Mouse (Mus musculus): Measurements from ENCODE around the gene Shisa4. TPM values are rescaled to one million over a fixed set of nuclear protein-coding genes. Genes with fewer than 3 reads are reported as not detected.
"Not testable (repeated sequence)": the region's sequence is repeated elsewhere in the genome, so short reads cannot be mapped to it uniquely, and the experiment has no call there.

Gene Shisa4
- 100 to 1,000 TPM; 188 to 196 TPM for total RNA-seq (2021)

DNA sequence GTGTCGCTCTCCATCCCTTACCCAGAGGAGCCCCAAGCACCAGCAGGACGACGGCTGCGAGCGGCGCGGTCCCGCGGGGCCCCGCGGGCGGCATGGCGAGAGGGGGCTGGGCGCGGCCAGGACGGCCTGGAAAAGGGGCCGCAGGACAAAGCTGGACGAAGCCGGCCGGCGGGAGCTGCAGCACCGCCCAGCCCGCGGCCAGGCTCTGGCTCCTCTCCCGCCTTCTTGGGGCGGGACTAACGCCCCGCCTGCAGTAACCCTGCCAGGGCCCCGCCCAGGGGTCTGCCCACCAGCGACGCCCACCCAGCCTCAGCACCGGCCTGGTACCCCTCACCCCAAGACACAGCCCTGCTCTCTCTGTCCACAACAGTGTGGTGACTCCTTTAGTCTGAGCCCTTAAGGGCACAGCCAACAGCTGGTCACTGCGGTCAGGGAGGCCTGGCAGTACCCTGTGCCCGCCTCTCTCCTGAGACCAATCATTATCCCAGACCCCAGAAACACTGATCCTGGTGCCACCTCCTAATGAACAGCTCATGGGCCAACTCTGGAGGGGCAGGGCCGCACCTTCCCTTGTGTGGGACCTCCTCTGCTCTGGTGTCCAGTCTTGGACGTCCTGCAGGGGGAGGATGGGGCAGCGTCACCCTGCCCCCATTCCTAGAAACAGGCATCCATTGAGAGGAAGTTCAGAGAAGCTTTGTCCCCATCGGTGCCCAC, at the start of gene Shisa4:
Shisa4 (minus strand) TSS at position 370 of the 714 bp plus-strand sequence.
- intact Hi-C loops (cut with DNase I), result loop anchor here (5.0 kb wide), 1 partner anchor 223 kb away; no protein-coding TSS in a partner anchor
- peak; percentile 81 to 85 for DNase-seq (ENCODE audit: low spot score in 2 of 2)

DNA sequence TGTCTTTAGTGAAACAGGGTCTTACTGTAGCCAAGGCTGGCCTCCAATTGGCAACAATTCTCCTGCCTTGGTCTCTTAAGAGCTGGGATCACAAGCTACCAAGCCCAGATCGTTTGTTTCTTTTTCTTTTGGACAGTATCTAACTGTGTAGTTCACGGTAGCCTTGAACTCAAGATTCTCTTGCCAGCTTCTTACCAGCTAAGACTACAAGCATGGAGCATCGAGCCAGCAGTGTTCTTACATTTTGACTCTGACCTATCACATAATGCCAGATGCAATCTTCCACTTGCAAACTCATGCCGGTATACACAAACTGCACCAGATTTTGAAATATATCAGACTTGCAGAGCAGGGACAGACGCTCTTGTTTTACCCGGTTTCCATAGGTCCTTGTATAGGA, 47.7 kb upstream of the Shisa4 start:
- intact Hi-C loops (cut with DNase I), result loop anchor here (5.0 kb wide), 1 partner anchor 35 kb away; no protein-coding TSS in a partner anchor

DNA sequence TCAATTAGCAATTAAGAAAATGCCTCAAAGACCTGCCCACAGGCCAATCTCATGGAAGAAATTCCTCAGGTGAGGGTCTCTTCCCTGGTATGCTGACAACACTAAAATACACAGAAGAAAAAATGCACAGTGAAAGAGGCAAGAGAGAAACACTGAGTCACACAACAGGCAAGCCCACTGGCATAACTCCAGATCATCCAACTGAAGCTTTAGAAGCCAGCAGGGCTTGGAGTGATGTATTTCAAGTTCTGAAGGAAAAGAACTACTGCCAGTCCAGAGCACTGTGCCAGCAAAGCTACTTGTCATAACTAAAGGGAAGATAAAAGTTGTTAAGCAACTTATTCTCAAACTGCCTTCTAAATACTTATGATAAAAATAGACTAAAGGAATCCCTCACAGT, 39.0 kb upstream of the Shisa4 start:
- intact Hi-C loops (cut with DNase I), result no loop called here
- DNase-seq (ENCODE audit: low spot score in 2 of 2), result peak in 1 of 2 experiments; percentile 81

More for the DNA sequence above, 47.7 kb upstream of the Shisa4 start:
- DNase-seq (ENCODE audit: low spot score in 2 of 2), result no peak

DNA sequence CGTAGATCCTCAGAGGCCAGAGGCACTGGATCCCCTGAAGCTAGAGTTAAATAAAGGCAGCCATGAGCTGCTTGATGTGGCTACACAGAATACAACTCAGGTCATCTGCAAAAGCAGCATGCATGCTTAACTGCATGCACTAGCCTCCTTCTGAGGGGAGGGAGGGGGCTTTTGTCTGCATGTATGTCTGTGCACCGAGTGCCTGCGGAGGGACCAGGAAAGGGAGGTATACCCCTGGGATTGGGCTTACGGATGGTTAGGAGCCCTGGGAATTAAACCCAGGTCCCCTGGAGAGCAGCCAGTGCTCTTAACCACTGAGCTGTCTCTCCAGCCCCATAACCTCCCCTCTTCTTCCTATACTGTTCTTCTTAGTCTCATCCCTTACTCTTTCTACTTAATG, 37.1 kb upstream of the Shisa4 start:
- intact Hi-C loops (cut with DNase I), result no loop called here
- no peak for DNase-seq (ENCODE audit: low spot score in 2 of 2)

DNA sequence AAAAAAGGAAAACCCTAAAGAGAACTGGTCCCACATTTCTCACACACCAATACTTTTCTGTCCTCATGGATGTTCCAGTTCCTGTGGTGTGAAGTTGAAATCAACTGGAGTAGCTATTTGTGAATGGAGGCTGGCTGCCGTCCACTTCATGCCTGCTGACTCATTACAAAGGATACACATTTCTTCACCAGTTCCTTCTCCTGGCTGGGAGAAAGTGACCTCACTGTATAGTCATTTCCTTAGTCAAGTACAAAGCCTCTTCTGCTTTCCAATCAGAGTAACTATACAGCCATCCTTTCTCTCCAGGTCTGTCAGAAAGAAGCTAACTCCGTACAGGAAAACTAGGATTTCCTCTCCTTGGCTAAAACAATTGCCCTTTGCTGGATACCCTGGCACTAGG, 35.9 kb upstream of the Shisa4 start:
- DNase-seq (ENCODE audit: low spot score in 2 of 2), result peak; percentile 18 to 85
- intact Hi-C loops (cut with DNase I), result no loop called here

DNA sequence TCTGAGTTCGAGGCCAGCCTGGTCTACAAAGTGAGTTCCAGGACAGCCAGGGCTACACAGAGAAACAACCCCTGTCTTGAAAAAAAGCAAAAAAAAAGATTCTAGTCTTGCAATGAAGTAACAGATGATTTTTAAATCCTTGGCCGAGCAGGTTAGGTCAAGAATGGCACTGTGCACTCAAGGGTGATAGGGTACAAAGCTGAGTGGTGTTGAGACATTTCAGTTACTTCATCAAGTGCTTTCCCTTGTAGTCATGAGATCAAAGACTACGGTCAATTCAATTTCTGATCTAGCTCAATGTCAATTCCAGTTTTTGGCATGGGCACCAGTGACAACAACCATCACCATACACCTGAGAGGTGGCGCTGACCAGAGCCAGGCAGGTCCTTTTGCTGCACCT, 33.9 kb upstream of the Shisa4 start:
- intact Hi-C loops (cut with DNase I), result no loop called here

DNA sequence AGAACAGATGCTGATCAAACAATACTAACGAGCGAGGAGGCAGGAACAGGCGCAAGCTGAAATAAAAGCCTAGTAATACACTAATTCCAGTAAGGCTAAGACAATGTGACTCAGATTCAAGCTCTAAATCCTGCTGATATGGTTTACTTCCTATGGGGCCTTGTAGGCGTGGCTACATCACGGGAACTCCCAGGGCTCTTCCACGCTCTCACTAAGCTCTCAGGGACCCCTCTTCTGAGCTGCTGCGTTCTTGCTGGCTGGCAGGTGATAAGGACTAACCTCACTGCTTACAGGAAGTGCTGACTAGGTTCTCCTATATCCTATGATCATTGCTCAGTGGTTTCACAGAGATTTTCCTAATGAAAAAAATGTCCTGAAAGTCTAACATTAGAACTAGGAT, 30.3 kb upstream of the Shisa4 start:
- intact Hi-C loops (cut with DNase I), result no loop called here
- no peak for DNase-seq (ENCODE audit: low spot score in 2 of 2)

More for the DNA sequence above, 33.9 kb upstream of the Shisa4 start:
- DNase-seq (ENCODE audit: low spot score in 2 of 2), result no peak

DNA sequence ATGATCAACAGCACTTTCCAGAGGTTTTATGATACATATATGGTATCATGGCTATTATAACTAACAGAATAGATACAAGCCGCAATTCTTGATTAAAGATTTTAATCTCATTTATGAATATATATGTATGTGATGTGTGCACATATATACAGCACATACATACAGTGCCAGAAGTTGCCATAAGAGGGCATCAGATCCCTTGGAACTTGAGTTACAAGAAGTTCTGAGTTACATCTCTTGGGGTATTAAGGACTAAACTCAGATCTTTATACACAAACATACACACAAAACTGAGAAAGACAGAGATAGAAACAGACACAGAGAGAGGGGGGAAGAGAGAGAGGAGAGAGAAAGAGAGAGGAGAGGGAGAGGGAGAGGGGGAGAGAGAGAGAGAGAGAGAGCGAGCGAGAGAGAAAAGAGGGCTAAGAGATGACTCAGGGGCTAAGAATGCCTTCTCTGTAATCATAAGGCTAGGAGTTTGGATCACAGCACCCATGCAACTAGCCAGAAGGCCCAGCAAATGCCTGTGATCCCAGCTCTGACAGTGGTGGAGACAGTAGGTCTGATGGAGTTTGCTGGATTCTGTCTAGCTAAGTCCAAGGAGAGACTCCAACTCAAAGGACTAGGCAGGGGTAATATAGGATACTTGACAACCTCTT, 26.5 kb upstream of the Shisa4 start:
- intact Hi-C loops (cut with DNase I), result no loop called here

DNA sequence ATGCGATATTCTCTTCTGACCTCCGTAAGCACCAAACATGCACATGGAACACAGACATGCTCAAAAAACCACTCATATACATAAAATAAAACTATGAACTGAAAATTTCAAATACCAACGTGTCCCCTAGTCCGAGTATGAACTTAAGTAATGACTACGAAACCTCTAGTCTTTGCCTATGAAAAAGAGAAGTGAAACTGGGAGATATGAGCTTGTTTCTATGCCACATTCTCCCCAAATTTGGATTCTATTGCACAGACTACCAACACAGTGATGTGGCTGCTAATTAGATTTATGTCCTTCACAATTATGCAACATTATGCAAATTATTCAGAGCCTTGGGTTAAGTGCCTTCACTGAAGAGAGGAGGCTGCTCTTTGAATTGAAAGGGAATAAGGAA, 24.4 kb upstream of the Shisa4 start:
- no peak for DNase-seq (ENCODE audit: low spot score in 2 of 2)
- intact Hi-C loops (cut with DNase I), result no loop called here

More for the DNA sequence above, 26.5 kb upstream of the Shisa4 start:
- DNase-seq (ENCODE audit: low spot score in 2 of 2), result no peak

DNA sequence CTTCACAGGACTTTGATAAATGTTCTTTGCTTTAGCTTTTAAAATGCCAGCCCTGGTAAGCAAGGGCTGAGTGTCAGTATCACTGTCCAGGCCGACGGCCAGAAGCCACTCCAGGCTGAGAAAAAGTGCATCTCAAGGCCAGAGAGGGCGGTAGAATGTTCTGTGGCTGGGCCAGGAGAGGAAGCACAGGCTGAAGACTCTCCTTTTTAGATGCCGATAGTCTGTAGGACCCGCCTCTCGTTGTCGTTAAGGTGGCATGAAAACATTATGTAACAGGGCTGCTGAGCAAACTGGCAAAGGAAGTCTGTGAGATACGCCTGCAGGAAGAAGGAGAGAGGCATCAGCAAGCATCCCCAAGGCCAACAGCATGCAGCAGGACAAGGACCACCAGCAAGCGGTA, 10.1 kb upstream of the Shisa4 start:
- peak; percentile 66 to 80 for DNase-seq (ENCODE audit: low spot score in 2 of 2)

DNA sequence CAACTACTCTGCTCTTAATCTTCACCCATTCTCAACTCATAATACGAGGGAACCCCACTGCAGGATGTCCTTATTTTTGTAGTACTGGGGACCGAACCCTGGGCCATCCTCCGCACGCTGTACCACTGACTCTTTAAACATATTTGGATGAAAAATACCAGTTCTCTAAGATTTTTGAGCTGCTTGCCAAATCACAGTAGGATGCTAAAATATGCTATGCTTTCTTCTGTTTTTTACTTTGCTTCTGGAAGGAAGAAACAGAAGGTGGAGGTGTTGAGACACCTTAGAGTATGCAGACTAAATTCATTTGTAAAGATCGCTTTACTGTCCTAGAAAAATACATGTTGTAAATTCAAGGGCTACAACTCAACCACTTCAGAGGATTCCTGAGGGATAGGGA, 9.1 kb upstream of the Shisa4 start:
- DNase-seq (ENCODE audit: low spot score in 2 of 2), result peak in 1 of 2 experiments; percentile 67
- intact Hi-C loops (cut with DNase I), result no loop called here

More for the DNA sequence above, 10.1 kb upstream of the Shisa4 start:
- intact Hi-C loops (cut with DNase I), result loop anchor here (5.0 kb wide), 1 partner anchor 37 kb away; no protein-coding TSS in a partner anchor

DNA sequence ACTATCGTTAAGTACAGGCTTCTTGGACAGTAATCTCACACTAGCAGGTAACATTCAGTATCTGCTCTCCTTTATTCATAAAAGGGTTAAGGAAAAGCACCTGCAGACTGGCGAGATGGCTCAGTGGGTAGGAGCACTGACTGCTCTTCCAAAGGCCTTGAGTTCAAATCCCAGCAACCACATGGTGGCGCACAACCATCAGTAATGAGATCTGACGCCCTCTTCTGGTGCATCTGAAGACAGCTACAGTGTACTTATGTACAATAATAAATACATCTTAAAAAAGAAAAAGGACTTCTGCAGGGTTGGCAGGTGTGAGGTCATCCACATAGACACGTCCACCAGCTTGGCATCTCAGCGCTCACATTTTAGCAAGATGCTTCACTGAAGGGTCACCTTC, 6.5 kb upstream of the Shisa4 start:
- peak in 1 of 2 experiments; percentile 57 for DNase-seq (ENCODE audit: low spot score in 2 of 2)
- intact Hi-C loops (cut with DNase I), result not testable (repeated sequence)

DNA sequence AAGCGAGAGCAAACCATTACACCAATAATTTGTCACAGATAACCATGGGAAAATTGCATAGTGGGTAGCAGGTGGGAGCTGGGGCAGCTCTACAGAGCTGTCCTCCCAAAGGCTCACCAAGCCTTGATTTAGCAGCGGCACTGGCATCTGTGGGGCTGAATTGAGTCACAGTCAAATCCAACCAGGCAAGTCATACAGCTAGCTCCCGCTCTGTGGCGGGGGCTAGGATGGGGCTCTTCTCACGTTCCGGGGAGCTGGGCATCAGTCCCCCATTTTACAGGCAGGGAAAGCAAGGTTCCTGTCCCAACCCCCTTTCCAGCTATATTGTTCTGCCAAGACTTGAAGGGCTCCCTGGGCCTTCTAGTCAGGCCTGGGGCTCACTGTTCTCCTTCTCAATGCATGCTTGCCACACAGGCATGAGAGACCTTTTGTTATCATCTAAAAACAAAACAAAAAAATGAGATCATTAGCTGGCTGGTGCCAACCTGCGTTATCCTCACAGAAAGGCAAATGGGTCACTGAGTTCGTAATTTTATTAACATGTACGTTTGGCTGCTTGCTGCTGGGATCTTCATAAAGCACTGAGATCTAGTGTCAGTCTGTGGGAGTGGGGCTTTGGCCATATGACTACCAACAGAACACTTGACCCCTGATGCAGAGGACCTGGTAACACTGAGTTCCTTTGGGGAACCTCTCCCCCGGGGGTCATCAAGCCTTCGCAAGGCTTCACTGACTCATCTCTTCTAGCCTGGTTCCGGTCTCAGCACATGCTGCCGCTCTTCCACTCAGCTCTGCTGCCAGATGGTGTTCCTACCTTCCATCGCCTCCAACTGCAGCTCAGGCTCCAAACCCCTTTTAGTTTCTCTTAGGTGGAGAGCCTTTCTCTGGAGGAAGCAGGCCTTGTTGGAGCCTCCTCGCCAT, 5.3 kb upstream of the Shisa4 start:
- DNase-seq (ENCODE audit: low spot score in 2 of 2), result peak; percentile 68 to 96
- intact Hi-C loops (cut with DNase I), result no loop called here

DNA sequence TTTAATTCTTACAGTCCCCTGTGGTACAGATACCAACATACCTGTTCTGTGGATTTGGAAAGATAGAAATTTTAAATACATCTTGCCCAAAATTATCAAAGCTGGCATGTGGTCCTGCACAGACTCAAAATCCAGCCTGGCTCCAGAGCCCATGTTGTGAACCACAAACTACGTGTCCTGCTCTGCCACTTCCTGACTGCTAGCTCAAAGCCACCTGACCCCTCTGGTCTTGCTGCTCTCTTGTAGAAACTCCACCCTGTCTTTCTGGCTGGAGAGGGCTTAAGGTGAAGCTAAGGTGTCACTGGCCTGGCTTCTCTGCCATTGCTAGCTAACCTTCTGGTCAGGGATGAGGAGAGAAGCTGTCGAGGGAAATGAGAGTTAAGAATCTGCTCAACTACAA, 4.0 kb upstream of the Shisa4 start:
- DNase-seq (ENCODE audit: low spot score in 2 of 2), result no peak
- intact Hi-C loops (cut with DNase I), result no loop called here

DNA sequence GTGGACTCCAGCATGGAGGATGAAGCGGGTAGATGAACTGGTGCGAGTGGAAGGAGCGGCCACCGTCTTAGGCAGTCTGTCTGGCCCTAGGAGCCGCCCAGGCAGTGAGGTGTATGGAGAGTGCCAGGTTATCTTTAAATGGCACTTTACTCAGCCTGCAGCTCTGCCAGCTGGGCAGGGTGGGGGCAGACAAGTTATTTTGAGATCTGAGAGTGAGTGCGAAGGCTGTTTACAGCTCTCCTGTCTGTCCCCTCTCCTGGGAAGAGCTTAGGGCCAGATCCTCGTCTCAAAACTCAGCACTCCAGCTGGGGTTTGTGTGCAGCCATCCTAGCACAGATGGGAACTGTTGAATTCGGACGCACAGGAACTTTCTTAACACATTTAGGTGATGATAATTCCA, 3.5 kb upstream of the Shisa4 start:
- intact Hi-C loops (cut with DNase I), result no loop called here
- peak; percentile 52 to 93 for DNase-seq (ENCODE audit: low spot score in 2 of 2)

DNA sequence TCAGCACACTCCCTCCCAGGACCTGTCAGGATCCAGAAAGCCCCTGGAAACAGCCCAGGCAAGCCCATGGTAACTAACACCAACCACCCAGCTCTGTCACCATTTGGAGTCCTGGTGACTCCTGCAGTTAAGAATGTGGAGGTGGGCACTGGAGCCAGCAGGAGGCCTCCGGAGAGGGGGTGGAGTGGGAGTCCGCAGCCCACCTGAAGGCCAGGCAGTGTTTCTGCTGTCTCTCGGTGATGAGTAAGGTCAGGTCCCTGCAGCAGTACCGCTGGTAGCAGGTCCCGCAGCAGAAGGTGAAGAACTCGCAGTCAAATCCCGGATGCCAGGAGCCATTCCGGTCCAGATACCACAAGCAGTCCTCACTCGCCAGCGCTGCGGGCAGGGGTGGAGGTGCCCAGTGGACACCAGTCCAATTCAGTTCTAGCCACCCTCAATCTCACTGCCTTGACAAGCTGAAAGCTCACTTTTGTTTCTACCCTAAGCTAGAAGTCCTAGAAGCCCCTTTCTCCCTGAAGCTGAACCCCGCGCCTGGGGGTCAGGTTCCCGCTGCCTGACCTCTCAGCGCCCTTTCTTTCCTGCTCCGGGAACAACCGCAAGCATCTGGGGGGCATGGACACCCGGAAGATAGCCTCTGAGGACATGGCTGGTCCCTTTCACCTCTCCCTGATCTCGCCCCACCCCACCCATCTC, 716 bp downstream of the Shisa4 start:
- intact Hi-C loops (cut with DNase I), result loop anchor here (5.0 kb wide), 1 partner anchor 222 kb away; no protein-coding TSS in a partner anchor
- peak in 1 of 2 experiments; percentile 65 for DNase-seq (ENCODE audit: low spot score in 2 of 2)

DNA sequence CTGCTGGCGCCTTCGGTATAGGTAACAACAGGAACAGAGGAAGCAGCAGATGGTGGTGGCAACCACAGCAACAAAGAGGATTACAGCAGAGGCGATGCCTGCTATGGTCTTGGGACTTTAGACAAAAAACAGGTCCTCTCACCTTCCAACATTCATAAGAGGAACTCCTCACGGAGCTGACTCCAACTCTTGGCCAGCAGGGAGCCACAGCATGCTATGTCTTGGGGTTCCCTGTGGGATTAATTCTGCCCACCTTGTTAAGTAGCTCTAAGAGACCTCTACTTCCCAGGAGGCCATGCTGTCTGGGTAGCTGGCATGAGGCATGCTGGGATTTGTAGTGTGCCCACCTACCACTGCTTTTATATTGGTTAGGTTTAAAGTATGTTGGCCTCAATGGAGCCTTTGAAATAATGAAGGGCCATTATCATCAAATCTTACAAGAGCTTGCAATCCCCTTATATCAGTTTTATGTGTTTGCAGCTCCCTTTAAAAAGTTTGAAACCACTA, 1.8 kb downstream of the Shisa4 start:
- DNase-seq (ENCODE audit: low spot score in 2 of 2), result peak in 1 of 2 experiments; percentile 53
- intact Hi-C loops (cut with DNase I), result loop anchor here (5.0 kb wide), 1 partner anchor 221 kb away; no protein-coding TSS in a partner anchor

DNA sequence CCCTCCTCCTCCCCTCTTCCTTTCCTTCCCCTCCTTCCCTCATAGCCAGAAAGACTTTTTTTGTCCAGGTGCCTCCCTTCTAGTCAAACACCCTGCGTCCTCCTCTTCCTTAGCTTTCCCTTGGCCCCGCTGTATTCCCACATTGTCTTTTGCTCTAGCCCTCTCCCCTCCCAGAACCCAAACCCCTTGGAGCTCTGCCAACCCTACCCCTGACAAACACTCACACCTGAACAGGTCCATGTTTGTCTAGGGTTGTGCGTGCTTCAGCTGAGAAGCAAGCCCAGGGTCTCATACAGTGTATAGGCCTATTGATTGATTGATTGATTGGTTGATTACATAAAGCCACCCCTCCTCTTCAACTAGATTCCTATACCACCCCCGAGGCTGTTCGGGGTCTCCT, 5.6 kb downstream of the Shisa4 start:
- intact Hi-C loops (cut with DNase I), result loop anchor here (2.0 to 10.0 kb wide), 4 partner anchors 57 to 395 kb away; partner anchors contain the start of genes Elf3 and Timm17a
- no peak for DNase-seq (ENCODE audit: low spot score in 2 of 2)

DNA sequence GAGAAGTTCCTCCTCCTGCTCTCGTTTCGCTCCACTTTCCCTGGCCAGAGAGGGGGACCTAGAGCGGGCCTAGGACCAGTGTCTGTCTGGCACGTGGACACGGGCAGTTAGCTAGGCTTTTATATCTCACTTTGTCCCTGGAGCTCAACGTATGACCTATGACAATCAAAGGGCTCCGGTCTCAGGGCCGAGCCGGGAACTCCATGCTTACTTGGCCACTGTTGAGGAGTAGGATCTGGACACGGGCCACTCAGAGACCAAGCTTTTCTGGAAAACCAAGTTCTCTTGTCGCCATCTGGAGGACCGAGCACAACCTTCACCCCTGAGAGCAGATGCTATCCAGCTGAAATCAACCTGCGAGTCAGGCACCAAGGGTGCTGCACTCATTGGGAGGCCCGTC, 6.1 kb downstream of the Shisa4 start:
- intact Hi-C loops (cut with DNase I), result loop anchor here (1.0 to 10.0 kb wide), 5 partner anchors 56 to 394 kb away; partner anchors contain the start of genes Elf3 and Timm17a

More for the DNA sequence above, 6.1 kb downstream of the Shisa4 start:
- peak; percentile 66 to 68 for DNase-seq (ENCODE audit: low spot score in 2 of 2)
